Mouse (Mus musculus) MN1 (cell line): ENCODE results near the gene Gm10436.
"Not testable (repeated sequence)": the region's sequence is repeated elsewhere in the genome, so short reads cannot be mapped to it uniquely, and the experiment has no call there.

Experiments used
- DNase-seq: peaks from one replicate; pipeline ENCODE4 v3.0.0-alpha.2; 2016; ENCODE audit warnings: low spot score

Gene Gm10436

DNA sequence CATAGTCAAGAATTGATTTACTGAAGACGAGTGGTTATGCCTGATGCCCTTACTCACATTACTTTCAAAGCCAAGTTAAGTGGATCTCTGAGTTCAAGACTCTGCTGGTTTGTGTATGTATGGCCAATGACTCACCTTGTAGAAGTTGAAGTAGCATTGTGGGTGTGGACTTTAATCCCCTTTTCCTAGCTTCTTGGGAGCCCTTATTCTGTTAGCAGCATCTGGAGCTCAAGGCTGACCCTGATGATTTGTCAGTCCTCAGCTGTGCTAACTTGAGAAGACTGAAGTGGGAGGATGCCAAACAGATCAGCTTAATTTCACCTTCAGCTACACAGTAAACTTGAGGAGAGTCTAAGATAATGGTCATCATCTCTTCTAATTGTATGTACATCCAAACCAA, at the start of gene Gm10436:
TSS of gene Gm10436 (minus strand) at position 101 of the 400 bp plus-strand sequence.
- DNase-seq = not testable (repeated sequence)

DNA sequence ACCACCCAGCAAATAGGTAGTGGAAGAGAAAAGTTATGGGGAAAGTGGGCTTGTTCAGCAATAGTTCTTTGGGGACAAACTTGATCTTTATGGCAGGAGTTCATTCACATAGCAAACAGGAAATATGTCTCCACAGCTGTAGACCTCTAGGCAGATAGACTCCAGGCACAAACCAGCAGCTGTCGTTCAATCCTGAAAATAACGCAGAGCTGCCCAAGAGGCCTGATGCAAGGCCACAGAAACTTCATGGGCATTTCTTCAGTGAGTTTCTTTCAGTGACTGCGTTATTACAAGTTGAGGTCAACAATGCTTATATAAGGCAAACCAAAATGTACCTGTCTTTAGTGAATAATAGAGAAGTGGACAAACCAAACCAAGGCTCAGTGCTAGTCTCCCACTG, 37.5 kb upstream of the Gm10436 start:
- no peak for DNase-seq

DNA sequence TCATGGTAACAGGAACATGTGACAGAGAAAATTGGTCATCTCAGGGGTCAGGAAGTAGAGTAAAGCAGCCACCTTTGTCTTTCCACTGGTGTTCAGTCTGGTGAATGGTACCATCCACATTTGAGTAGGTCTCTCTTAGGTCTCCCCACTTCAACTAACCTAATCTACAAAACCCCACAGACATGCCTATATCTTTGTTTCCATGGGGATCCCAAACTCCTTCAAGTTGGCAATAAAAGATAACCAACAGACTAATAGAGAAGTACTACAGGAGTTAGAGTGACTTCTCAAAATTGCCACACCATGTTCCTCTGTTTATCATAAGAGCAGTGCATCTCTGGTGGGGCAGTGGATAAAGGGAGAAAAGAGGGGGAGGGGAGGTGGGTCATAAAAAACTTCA, 36.2 kb upstream of the Gm10436 start:
- DNase-seq = not testable (repeated sequence)

DNA sequence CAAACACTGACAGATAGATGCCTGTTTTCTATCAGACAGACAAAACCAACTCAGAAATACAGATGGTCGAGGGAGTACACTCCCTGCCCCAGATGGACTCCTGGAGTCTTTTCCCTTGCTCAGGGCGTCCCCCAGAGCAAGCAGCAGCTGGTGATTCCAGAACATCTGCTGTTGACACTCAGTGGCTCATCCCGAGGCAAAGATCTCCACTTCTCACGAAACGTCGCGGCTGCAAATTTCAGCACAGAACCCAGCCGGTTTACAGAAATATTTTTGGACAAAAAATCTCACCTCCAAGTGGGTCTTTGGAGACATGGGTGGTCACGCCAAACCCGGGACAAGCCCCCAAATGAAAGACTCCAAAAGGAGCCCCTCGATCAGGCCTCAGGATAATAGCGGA, 32.7 kb upstream of the Gm10436 start:
- DNase-seq = no peak

DNA sequence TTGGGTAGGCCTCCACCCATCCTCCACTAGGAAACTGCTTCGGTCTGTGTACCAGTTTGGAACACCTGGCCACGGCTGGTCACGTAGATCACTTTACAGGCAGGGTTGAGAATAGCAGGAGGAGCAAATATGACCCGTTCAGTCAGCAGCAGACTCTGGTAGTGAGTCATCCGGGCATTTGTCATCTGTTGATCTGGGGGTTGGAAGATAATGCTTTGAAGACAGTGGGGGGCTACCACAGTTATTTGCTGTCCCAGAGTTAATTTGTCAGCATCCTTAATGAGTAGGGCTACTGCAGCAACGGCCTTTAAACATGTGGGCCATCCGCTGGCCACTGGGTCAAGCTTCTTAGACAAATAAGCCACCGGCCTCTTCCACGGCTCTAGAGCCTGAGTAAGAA, 29.6 kb upstream of the Gm10436 start:
- not testable (repeated sequence) for DNase-seq

DNA sequence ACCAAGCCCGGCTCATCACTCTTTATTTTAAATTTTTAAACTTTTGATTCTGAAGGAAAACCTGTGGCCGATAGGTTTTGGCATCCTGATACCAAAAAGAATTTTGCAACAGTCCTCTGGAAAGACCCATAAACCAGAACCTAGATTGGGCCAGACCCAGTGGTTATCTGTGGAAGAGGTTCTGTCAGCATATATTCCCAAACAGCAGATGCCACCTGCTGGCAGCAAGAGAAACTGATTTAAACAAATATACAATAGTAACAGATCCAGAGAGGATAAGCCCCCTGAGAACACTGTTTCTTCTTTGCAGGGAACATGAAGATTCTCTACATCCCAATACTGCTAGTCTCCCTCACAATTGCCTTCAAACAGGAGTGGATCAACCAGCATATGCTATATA, 20.9 kb upstream of the Gm10436 start:
- no peak for DNase-seq
